ENCODE assay signal across 22 mouse cellular contexts in the genomic region with DNA sequence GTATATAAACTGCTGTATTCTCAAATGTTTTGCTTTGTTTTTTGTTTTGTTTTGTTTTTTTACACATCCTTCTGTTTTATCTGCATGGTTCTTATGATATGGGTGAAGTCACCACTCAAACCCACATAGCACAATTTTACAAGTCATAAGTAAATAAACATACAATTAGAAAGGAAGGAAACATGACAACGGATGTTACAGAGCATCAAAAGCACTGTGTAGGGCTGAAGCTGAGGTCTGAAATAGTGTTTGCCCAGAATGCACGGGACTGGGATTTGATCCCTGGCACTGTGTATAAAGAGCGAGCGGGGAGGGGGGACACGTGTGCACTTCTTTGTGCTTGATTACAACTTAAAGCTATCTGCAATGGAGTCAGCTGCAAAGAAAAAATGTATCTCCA. TPM values are rescaled to one million over a fixed set of nuclear protein-coding genes. Genes with fewer than 3 reads are reported as not detected.
DNase-seq lines count a peak whose midpoint lies in the region; ATAC-seq and TF ChIP-seq lines count a peak whose summit lies in the region.
"Had no signal": no experiment of that assay in that cellular context is flagged by ENCODE, and none has a peak within 500 bp of the region (broad histone marks: within the 10 kb centered on the region; RNA-seq: fewer than 3 reads in every experiment).

No protein-coding gene starts in this region.

- H3K27ac ChIP-seq in spleen, adult 2 months (ENCODE audit: insufficient read depth, low read length), result peak overlapping the region; percentile 67; the same call in 1 of the 2 replicates
- H3K27ac ChIP-seq: embryonic facial prominence, embryonic 13.5 days; forebrain, embryonic 12.5 days; heart, embryonic 13.5 days; hindbrain, embryonic 12.5 days had no signal

- peaks cover 46% of the 10 kb centered on the region for H3K4me1 ChIP-seq in spleen, adult 2 months (ENCODE audit: control insufficient read depth, insufficient read depth, insufficient read length)
- H3K4me1 ChIP-seq: hindbrain, embryonic 12.5 days had no signal

- H3K27me3 ChIP-seq in spleen, adult 2 months (ENCODE audit: control insufficient read depth, insufficient read depth, low read length), result no peaks in the 10 kb centered on the region
- H3K27me3 ChIP-seq: embryonic facial prominence, embryonic 13.5 days; forebrain, embryonic 12.5 days; heart, embryonic 13.5 days; hindbrain, embryonic 12.5 days had no signal

- peak; percentile 66 for DNase-seq in heart, adult 11 months
- no peak for DNase-seq in heart, postnatal 14 days
- DNase-seq in spleen, adult 2 months (ENCODE audit: low read depth in 1 of 2, low spot score in 2 of 2), result no peak
- DNase-seq in spleen, adult 18-20 months, result no peak
- DNase-seq in gastrocnemius, postnatal 25 days, result no peak
- no peak for DNase-seq in left cerebral cortex, adult 11 months (ENCODE audit: low spot score)
- DNase-seq: adrenal gland, postnatal 14 days; B cell, adult 2 months; gastrocnemius, postnatal 10 days; heart, postnatal 4 days had no signal

- 57% methylated on average over 5 of the region's 5 CpGs for WGBS in spleen, adult 2 months

- no peak for TF ChIP-seq CTCF in spleen, adult 2 months (IDR thresholded peaks at IDR 0.05; ENCODE audit: extremely low read depth, insufficient read depth, insufficient read length, insufficient replicate concordance)

- H3K36me3 ChIP-seq in spleen, adult 2 months (ENCODE audit: control insufficient read depth, insufficient read depth, low read length), result peaks cover 4% of the 10 kb centered on the region

- peak; percentile 67 for ATAC-seq in activated CD4-positive, CD25-positive, alpha-beta regulatory T cell, adult 4 months
- ATAC-seq: forebrain, embryonic 16.5 days; hindbrain, embryonic 16.5 days had no signal

- intact Hi-C loops in heart, postnatal 14 days (cut with DNase I), result no loop called here

- no peak overlapping the region for H3K4me3 ChIP-seq in spleen, adult 2 months (ENCODE audit: extremely low read depth, insufficient read depth, insufficient read length)
- H3K4me3 ChIP-seq: embryonic facial prominence, embryonic 13.5 days; forebrain, embryonic 12.5 days; heart, embryonic 13.5 days; hindbrain, embryonic 12.5 days had no signal

- no peak for TF ChIP-seq POLR2A in spleen, adult 2 months (IDR thresholded peaks at IDR 0.05; ENCODE audit: low read depth, low read length)

RNA-seq across cellular contexts. Expression of gene Hipk1, which starts 10.6 kb away (rescaled TPM):
- total RNA-seq in heart, postnatal 14 days (2021), result 100 to 1,000 TPM; 113 to 115 TPM
- 72.4 and 84.4 TPM in 2 replicates for polyA plus RNA-seq in spleen, adult 2 months (2012; rRNA removed)
- polyA plus RNA-seq in activated CD4-positive, CD25-positive, alpha-beta regulatory T cell, adult 4 months (2017; shearing (Covaris generic)), result 10 to 100 TPM; 27.5 to 58.6 TPM
- total RNA-seq in gastrocnemius, postnatal 25 days (2021), result 10 to 100 TPM; 53.5 to 56.8 TPM

RNA-seq across cellular contexts. Expression of gene Dclre1b, which starts 28.5 kb away (rescaled TPM):
- total RNA-seq in heart, postnatal 14 days (2021), result 10 to 100 TPM; 11.7 to 12.7 TPM
- polyA plus RNA-seq in spleen, adult 2 months (2012; rRNA removed), result 16.2 and 18.8 TPM in 2 replicates
- polyA plus RNA-seq in activated CD4-positive, CD25-positive, alpha-beta regulatory T cell, adult 4 months (2017; shearing (Covaris generic)), result 10 to 100 TPM; 18.4 to 30.4 TPM
- 1 to 10 TPM; 2.8 to 5.0 TPM for total RNA-seq in gastrocnemius, postnatal 25 days (2021)

RNA-seq across cellular contexts. Expression of gene Ap4b1, which starts 28.5 kb away (rescaled TPM):
- 10 to 100 TPM; 12.7 to 13.9 TPM for total RNA-seq in heart, postnatal 14 days (2021)
- polyA plus RNA-seq in spleen, adult 2 months (2012; rRNA removed), result 14.5 and 14.7 TPM in 2 replicates
- 10 to 100 TPM; 10.8 to 18.3 TPM for polyA plus RNA-seq in activated CD4-positive, CD25-positive, alpha-beta regulatory T cell, adult 4 months (2017; shearing (Covaris generic))
- 10 to 100 TPM in 1 of 2 experiments, 1 to 10 TPM in 1; 7.0 to 11.5 TPM for total RNA-seq in gastrocnemius, postnatal 25 days (2021)

RNA-seq across cellular contexts. Expression of gene Gm43064, which starts 28.6 kb away (rescaled TPM):
- under 1 TPM; 0.12 TPM for total RNA-seq in heart, postnatal 14 days (2021)
- 0.40 and 0.66 TPM in 2 replicates for polyA plus RNA-seq in spleen, adult 2 months (2012; rRNA removed)
- polyA plus RNA-seq in activated CD4-positive, CD25-positive, alpha-beta regulatory T cell, adult 4 months (2017; shearing (Covaris generic)), result under 1 TPM in 1 of 2 experiments, not detected in 1; 0.36 TPM
- under 1 TPM; 0.29 to 0.43 TPM for total RNA-seq in gastrocnemius, postnatal 25 days (2021)
- total RNA-seq: adrenal gland, postnatal 14 days; gastrocnemius, postnatal 10 days had no signal
- polyA plus RNA-seq: forebrain, embryonic 12.5 days had no signal

RNA-seq across cellular contexts. Expression of gene Gm10964, which starts 41.6 kb away (rescaled TPM):
- not detected for total RNA-seq in heart, postnatal 14 days (2021)
- polyA plus RNA-seq in spleen, adult 2 months (2012; rRNA removed), result not detected in 2 replicates
- not detected for polyA plus RNA-seq in activated CD4-positive, CD25-positive, alpha-beta regulatory T cell, adult 4 months (2017; shearing (Covaris generic))
- total RNA-seq in gastrocnemius, postnatal 25 days (2021), result not detected
- total RNA-seq: adrenal gland, postnatal 14 days; G1E; gastrocnemius, postnatal 10 days; granulocyte monocyte progenitor cell, adult 5-6 weeks; heart, postnatal 4 days had no signal
- polyA plus RNA-seq: embryonic facial prominence, embryonic 13.5 days; forebrain, embryonic 12.5 days; forebrain, embryonic 16.5 days; frontal cortex, adult 2 months; G1E; heart, embryonic 13.5 days; heart, postnatal 0 days; hindbrain, embryonic 12.5 days; hindbrain, embryonic 16.5 days; intestine, embryonic 14.5 days had no signal
